Mouse (Mus musculus) spleen, adult 18-20 months (tissue): ENCODE data around the gene Otx2.

ENCODE experiments used
- DNase-seq, 2 experiments: peaks; one replicate each; pipeline ENCODE4 v3.0.0; 2022; ENCODE audit warnings: mixed read lengths in 2 of 2

The Otx2 gene

GRCm38 (mm10) chr14:48668761-48669303 lies 4.8 kb downstream of the Otx2 start:
- no peak for DNase-seq

- no peak for DNase-seq
Measured at GRCm38 (mm10) chr14:48668051-48668481, 5.6 kb downstream of the Otx2 start.

DNA sequence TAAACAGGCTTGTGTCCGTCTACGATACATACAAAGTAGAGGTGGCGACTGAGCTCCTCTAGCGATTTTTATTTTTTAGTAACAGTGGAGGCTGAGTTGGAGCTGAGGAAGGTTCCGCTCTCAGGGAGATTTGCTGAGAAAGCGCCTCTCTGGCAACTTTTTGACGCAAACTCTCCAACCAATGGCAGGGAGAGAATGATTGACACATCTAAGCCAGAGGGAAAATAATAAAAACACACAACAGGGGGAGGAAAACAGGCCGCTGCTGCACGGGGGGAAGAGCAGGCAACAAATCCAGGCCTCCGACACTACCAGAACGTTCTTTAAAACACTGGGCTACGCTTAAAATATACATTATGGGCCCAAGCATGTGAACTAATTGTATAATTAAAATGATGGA lies 6.2 kb downstream of the Otx2 start:
- DNase-seq = no peak

DNA sequence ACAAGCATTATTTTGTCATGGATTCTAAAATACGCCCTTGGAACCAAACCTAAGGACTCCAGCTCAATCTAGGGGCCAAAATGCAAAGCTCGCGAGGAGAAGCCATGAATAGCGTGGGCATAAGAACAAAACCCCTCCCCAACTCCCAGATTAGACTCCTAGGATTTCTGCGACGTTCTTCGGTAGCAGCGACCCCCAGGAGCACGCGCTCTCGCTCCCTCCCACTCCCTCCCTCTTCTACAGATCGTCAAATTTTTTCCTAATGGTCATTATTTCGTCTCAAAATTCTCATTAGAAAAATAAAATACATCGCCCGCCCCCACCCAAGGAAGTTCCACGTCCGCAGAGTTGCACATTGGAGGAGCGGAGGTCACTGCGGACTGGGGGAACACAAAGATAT lies 6.8 kb downstream of the Otx2 start:
- no peak for DNase-seq

DNA sequence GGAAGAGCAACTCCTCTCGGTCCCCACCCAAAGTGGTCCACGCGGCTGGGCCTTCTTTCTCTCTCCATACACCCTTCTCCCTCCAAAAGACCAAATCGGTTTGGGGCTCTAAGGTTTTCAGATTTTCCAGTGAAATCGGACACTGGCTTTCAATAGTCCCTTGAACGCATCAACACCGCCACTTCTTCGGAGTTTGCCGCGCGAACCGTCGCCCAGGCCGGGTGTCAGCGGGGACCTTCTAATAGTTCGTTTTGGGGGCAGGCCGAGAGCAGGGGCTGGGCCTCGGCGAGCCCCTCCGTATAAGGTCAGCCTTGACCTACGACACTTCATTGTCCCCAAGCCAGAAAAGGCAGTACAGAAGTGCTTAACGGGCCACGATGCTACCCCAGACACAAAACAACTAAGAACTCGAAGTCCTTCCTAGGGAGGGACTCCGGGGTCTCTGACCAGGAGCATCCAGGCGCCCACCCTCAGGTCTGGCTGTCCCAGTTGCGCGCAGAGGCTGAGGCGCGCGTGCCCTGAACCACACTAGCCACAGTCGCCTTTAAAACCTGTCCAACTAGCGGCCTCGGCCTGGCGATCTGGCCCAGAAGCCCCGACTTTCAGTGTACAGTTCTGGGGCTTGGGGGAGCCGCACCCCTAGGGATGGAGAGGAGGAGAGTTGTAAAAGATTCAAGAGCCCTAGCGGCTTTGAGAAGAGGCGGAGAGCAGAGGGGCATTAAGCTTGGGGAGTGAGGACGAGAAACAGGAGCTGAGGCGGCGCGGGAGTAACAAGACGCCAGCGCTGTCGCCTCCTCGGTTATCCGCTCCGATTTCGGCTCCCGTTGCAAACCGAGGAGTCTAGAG lies 7.6 kb downstream of the Otx2 start:
- DNase-seq = no peak

DNA sequence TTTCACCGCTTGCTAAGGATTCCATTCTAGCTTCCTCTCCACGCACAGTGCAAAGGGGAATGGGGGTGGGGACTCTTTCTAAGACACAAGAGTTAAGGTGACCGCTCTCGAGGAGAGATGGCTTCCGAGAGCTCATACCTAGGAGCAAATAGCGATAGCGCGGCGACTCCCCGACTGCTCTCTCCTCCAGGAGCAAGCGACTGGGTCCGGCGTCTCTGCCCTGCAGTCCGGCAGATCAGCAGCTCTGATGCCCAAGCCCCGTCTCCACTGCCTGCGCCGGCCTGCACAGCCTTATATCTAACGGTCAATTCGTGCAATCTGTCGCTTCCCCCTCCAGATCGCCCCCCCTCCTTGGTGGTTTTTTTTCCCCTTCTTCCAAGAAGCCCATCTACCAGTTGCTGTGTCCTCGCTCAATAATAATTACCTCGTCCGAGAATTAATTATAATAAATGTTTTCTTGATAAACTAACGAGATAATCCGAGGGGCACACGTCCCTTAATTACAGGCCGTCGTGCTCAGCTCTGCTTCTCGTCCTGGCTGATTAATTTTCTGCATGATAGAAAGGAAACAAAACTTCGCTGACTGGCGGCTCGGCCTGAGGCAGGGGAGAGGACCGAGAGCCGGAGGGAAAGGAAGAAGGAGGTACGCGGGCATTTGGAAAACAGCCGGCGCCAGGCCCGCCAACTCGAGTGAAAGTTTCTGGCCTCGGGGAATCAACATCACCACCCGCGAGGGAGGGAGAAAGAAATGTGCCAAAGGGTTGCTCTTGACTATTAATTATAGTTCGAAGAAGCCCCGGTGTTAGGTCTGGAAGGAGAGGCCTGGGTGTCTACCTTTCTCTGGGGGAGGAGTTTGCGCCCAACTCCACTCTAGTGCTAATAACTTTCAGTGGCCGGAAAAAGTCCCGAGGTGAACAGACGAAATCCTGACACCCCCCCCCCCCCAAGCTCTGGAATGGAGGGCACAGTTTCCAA lies 8.5 kb downstream of the Otx2 start:
- no peak for DNase-seq

DNA sequence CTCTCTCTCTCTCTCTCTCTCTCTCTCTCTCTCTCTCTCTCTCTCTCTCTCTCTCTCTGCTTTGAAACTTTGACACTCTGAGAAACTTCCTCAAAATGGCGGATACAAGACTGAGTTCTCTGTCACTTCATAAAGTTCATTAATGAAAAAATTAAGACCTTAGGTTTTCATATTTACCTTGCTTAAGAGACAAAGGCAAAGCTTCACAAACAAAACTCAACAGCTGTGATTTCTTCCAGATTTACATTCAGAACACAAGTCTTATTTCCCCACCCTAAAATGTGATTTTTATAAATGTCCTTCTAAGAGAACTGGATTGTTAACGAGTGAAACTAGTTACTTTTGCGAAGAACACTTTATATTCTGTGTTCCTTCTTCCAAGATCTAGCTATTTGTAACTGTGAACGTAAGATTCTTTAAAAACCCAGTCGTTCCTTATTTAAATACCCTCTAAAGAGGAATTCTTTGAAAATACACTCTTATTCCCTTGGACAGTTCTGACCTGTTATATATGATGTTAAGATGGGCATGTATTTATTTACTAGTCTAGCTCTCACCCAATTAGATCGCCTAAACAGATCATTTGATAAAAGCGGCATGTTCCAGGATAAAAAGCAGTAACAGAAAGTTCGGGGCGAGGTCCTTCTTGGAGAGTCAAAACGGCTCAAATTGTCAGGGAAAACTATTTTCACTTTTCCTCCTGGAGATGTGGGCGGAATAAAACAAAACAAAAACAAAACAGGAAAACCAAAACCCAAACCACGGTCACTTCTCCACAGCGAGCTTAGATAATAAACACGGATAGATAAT lies 9.4 kb downstream of the Otx2 start:
- DNase-seq = no peak

DNA sequence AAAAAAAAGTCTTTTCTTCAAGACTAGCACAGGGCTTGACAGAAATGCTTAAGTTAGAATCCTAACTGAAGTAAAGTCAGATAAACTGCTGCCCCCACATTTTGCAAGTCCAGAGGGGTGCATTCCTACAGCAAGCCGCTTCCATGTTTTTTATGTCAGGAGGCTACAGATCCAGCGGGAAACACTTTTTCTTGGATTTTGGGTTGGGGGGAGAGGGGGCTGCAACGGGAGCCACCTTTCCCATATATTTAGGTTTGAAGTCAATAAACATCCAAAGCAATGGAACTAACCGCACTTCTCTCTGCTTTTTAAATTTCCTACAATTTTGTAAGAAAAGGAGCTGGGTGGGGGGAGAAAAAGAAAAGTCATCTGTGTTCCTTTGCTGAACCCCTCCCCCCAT lies 10.1 kb downstream of the Otx2 start:
- DNase-seq = no peak

DNA sequence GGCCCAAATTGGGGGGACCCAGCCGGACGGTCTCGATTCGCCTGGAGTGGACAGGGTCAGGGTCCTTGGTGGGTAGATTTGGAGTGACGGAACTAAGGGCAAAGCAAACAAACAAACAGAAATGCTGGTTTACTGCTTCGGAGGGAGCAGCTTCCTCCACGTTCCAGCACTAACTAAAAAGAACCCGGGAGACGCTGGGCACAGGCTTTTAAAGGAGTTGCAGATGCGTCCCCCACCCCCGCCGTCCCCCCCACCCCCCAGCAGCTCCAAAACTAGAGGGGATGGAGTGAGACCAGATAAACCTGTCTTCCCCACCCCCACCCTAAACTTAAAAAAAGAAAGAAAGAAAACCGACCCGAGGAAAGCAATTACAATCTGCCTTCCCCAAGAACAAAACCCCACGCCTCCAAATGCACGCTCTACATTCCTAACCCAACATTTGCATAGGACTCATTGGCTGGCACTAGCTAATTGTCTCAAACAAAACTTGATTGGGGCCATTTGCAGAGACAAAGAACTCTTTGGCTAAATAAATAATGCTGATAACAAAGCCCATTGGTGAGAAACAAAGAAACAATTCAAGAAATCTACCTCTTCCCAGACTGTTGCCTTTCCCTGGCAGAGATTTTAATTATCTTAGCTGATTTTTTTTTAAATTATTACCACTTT lies 10.9 kb downstream of the Otx2 start:
- no peak for DNase-seq

GRCm38 (mm10) chr14:48661646-48662567 lies 11.7 kb downstream of the Otx2 start:
- no peak for DNase-seq

- DNase-seq = no peak
Measured at GRCm38 (mm10) chr14:48661151-48661550, 12.5 kb downstream of the Otx2 start.

DNA sequence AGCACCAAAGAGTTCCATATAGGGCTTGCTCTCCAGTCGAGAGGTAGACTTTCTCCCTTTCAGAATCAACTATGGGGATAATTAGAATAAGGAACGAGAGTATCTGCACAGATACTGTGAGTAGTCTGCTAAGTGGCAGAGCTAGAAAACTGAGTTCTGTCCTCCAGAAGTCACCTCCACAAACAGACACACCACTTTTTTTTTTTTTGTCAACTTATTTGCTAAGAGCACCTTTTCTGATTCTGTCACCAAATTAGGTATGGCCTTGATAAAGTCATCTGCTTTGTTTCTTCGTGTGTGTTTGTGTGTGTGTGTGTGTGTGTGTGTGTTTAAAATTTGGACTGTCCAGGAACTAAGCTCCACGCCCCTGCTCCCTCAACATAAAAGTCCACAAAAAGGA lies 13.0 kb downstream of the Otx2 start:
- no peak for DNase-seq

DNA sequence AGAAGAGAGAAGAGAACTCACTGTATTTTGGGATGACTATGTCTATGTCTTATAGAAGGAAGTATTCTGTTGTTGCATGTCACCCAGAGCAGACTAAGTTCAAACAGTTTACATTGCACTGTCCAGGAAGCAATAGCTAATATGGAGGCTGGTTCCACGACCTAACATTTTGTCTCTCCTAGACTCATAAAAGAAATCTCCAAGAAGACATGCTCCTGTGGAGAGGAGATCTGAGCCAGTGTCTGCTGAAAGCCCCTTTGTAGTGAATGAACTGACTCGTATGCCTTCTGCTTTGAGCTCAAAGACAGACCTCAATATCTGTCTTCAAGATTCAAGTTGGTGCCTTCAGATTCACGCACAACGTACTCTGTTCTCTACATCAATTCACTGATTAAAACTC lies 14.0 kb downstream of the Otx2 start:
- DNase-seq = no peak

DNA sequence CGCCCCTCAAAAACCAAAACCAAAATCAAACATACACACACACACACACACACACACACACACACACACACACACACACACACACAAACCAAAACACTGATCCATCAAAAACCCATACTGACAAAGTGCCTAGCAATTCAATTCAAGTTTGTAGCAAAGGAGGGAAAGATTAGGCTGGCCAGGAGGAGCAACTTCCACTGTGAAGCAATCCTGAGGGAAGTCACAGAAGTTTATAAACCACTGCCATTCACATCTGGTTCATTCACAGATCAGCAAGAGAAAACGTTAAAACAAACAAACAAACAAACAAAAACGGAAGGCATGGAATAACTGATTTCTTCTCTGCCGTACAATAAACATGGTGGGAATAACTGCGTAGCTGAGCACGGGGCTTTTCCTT lies 16.4 kb downstream of the Otx2 start:
- no peak for DNase-seq

GRCm38 (mm10) chr14:48656711-48657110 lies 16.9 kb downstream of the Otx2 start:
- DNase-seq = no peak

- no peak for DNase-seq
Measured at GRCm38 (mm10) chr14:48655792-48656550, 17.6 kb downstream of the Otx2 start.

DNA sequence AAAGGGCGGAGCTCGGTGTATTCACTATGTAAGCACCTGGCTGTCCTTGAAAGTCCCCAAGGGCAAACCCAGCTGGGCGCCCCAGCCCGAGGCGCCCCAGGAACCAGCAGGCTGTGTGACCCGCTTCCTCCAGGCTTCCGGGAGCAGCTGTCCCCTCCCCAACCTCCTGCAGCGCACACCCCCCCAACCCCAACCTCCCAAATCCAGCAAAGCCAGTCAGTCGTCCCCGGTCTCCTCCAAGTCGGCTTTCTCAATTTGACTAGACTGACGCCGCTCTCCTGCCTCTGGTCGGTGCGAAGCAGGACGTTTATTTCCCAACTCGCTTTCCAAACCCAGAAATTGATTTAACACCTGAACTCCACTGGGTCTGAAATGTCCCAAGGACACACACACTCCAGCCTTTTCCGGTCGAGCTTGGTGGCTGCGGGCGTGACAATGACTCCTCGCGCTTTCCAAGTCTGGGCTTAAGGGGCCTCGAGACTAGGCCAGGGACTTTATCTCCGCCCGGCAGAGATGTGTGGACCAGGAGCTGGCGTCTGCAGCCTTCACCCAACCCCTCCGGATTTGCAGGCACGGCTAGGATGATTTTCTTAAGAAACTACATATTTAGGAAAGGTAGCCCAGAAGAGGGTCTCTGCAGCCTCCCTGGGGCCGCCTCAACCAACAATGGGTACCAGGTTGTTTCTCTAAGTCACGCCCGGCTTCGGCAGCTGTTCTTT lies 18.4 kb downstream of the Otx2 start:
- DNase-seq = no peak

GRCm38 (mm10) chr14:48654551-48655072 lies 19.0 kb downstream of the Otx2 start:
- DNase-seq = no peak
